Mouse (Mus musculus): Measurements from ENCODE around the gene Lhx5. TPM values are rescaled to one million over a fixed set of nuclear protein-coding genes. Genes with fewer than 3 reads are reported as not detected.
A peak's percentile ranks its signal among the peaks of the same experiment; 100 is the strongest.

Gene Lhx5
- total and polyA plus RNA-seq, 3 experiments, result not detected

- Histone ChIP-seq H3K27ac (no peak overlapping the region), H3K27me3 (ENCODE audit: control insufficient read depth, insufficient read depth, low read length) (no peaks in the 10 kb centered on the region; the same call in 1 of the 2 replicates), H3K79me2 (replicated peaks; ENCODE audit: control insufficient read depth, insufficient read depth, low read length) (no peaks in the 10 kb centered on the region), H3K4me3 (no peak overlapping the region), H3K4me1 (ENCODE audit: control insufficient read depth, insufficient read depth, low read length) (no peaks in the 10 kb centered on the region), H3K9ac (ENCODE audit: low read depth, low read length) (no peak overlapping the region), H3K36me3 (ENCODE audit: control insufficient read depth, insufficient read depth, low read length) (no peaks in the 10 kb centered on the region)
- no peak for TF ChIP-seq CTCF (IDR thresholded peaks at IDR 0.05)
- TF ChIP-seq POLR2A (IDR thresholded peaks at IDR 0.05; ENCODE audit: insufficient read depth, low read depth, low read length), result no peak
- no peak for TF ChIP-seq EP300 (IDR thresholded peaks at IDR 0.05; ENCODE audit: insufficient read depth, low read depth, low read length)
- intact Hi-C loops (cut with DNase I), result no loop called here
- DNase-seq, result no peak
- WGBS, result 70% methylated on average over 14 of the region's 14 CpGs
These were observed 23.3 kb downstream of the Lhx5 start for GRCm38 (mm10) chr5:120454756-120455337.

GRCm38 (mm10) chr5:120456253-120456652 is 24.8 kb downstream of the Lhx5 start:
- intact Hi-C loops (cut with DNase I), result no loop called here
- H3K27me3 ChIP-seq (ENCODE audit: control insufficient read depth, insufficient read depth, low read length), result no peaks in the 10 kb centered on the region; the same call in 1 of the 2 replicates
- H3K4me3 ChIP-seq, result no peak overlapping the region
- H3K27ac ChIP-seq, result no peak overlapping the region
- no peaks in the 10 kb centered on the region for H3K4me1 ChIP-seq (ENCODE audit: control insufficient read depth, insufficient read depth, low read length)
- TF ChIP-seq EP300 (IDR thresholded peaks at IDR 0.05; ENCODE audit: insufficient read depth, low read depth, low read length), result no peak
- TF ChIP-seq CTCF (IDR thresholded peaks at IDR 0.05), result no peak
- TF ChIP-seq POLR2A (IDR thresholded peaks at IDR 0.05; ENCODE audit: insufficient read depth, low read depth, low read length), result no peak
- DNase-seq, result no peak
- 9% methylated on average over 1 of the region's 1 CpGs for WGBS
- H3K36me3 ChIP-seq (ENCODE audit: control insufficient read depth, insufficient read depth, low read length), result no peaks in the 10 kb centered on the region
- no peaks in the 10 kb centered on the region for H3K79me2 ChIP-seq (replicated peaks; ENCODE audit: control insufficient read depth, insufficient read depth, low read length)
- H3K9ac ChIP-seq (ENCODE audit: low read depth, low read length), result no peak overlapping the region

- WGBS, result 59% methylated on average over 7 of the region's 7 CpGs
- intact Hi-C loops (cut with DNase I), result no loop called here
- Histone ChIP-seq H3K27me3 (ENCODE audit: control insufficient read depth, insufficient read depth, low read length) (no peaks in the 10 kb centered on the region; the same call in 1 of the 2 replicates), H3K36me3 (ENCODE audit: control insufficient read depth, insufficient read depth, low read length) (no peaks in the 10 kb centered on the region), H3K4me3 (no peak overlapping the region), H3K79me2 (replicated peaks; ENCODE audit: control insufficient read depth, insufficient read depth, low read length) (no peaks in the 10 kb centered on the region), H3K27ac (no peak overlapping the region), H3K9ac (ENCODE audit: low read depth, low read length) (no peak overlapping the region), H3K4me1 (ENCODE audit: control insufficient read depth, insufficient read depth, low read length) (no peaks in the 10 kb centered on the region)
- TF ChIP-seq EP300 (IDR thresholded peaks at IDR 0.05; ENCODE audit: insufficient read depth, low read depth, low read length) (no peak), POLR2A (IDR thresholded peaks at IDR 0.05; ENCODE audit: insufficient read depth, low read depth, low read length) (no peak), CTCF (IDR thresholded peaks at IDR 0.05) (no peak)
- no peak for DNase-seq
These were observed 25.5 kb downstream of the Lhx5 start for GRCm38 (mm10) chr5:120456841-120457554.

GRCm38 (mm10) chr5:120457628-120458027 is 26.1 kb downstream of the Lhx5 start:
- H3K27ac ChIP-seq, result no peak overlapping the region
- H3K9ac ChIP-seq (ENCODE audit: low read depth, low read length), result no peak overlapping the region
- no peak for TF ChIP-seq EP300 (IDR thresholded peaks at IDR 0.05; ENCODE audit: insufficient read depth, low read depth, low read length)
- peak; percentile 62 for TF ChIP-seq CTCF (IDR thresholded peaks at IDR 0.05)
- no peak for TF ChIP-seq POLR2A (IDR thresholded peaks at IDR 0.05; ENCODE audit: insufficient read depth, low read depth, low read length)
- peak in 1 of 2 experiments; percentile 39 for DNase-seq
- no peaks in the 10 kb centered on the region for H3K4me1 ChIP-seq (ENCODE audit: control insufficient read depth, insufficient read depth, low read length)
- no peaks in the 10 kb centered on the region; the same call in 1 of the 2 replicates for H3K27me3 ChIP-seq (ENCODE audit: control insufficient read depth, insufficient read depth, low read length)
- no peaks in the 10 kb centered on the region for H3K36me3 ChIP-seq (ENCODE audit: control insufficient read depth, insufficient read depth, low read length)
- H3K4me3 ChIP-seq, result no peak overlapping the region
- 9% methylated on average over 9 of the region's 9 CpGs for WGBS
- no peaks in the 10 kb centered on the region for H3K79me2 ChIP-seq (replicated peaks; ENCODE audit: control insufficient read depth, insufficient read depth, low read length)
- intact Hi-C loops (cut with DNase I), result no loop called here

- Histone ChIP-seq H3K27ac (no peak overlapping the region), H3K4me3 (no peak overlapping the region), H3K9ac (ENCODE audit: low read depth, low read length) (no peak overlapping the region), H3K4me1 (ENCODE audit: control insufficient read depth, insufficient read depth, low read length) (no peaks in the 10 kb centered on the region), H3K79me2 (replicated peaks; ENCODE audit: control insufficient read depth, insufficient read depth, low read length) (no peaks in the 10 kb centered on the region), H3K27me3 (ENCODE audit: control insufficient read depth, insufficient read depth, low read length) (no peaks in the 10 kb centered on the region; the same call in 1 of the 2 replicates), H3K36me3 (ENCODE audit: control insufficient read depth, insufficient read depth, low read length) (no peaks in the 10 kb centered on the region)
- intact Hi-C loops (cut with DNase I), result no loop called here
- no peak for DNase-seq
- WGBS, result 71% methylated on average over 10 of the region's 10 CpGs
- no peak for TF ChIP-seq POLR2A (IDR thresholded peaks at IDR 0.05; ENCODE audit: insufficient read depth, low read depth, low read length)
- no peak for TF ChIP-seq CTCF (IDR thresholded peaks at IDR 0.05)
- no peak for TF ChIP-seq EP300 (IDR thresholded peaks at IDR 0.05; ENCODE audit: insufficient read depth, low read depth, low read length)
These were observed 27.6 kb downstream of the Lhx5 start for GRCm38 (mm10) chr5:120459133-120459532.

GRCm38 (mm10) chr5:120461902-120462301 is 30.4 kb downstream of the Lhx5 start:
- DNase-seq, result no peak
- TF ChIP-seq CTCF (IDR thresholded peaks at IDR 0.05) (no peak), EP300 (IDR thresholded peaks at IDR 0.05; ENCODE audit: insufficient read depth, low read depth, low read length) (no peak), POLR2A (IDR thresholded peaks at IDR 0.05; ENCODE audit: insufficient read depth, low read depth, low read length) (no peak)
- Histone ChIP-seq H3K36me3 (ENCODE audit: control insufficient read depth, insufficient read depth, low read length) (no peaks in the 10 kb centered on the region), H3K4me3 (no peak overlapping the region), H3K9ac (ENCODE audit: low read depth, low read length) (no peak overlapping the region), H3K27ac (no peak overlapping the region), H3K79me2 (replicated peaks; ENCODE audit: control insufficient read depth, insufficient read depth, low read length) (no peaks in the 10 kb centered on the region), H3K27me3 (ENCODE audit: control insufficient read depth, insufficient read depth, low read length) (no peaks in the 10 kb centered on the region), H3K4me1 (ENCODE audit: control insufficient read depth, insufficient read depth, low read length) (no peaks in the 10 kb centered on the region)
- intact Hi-C loops (cut with DNase I), result no loop called here
- WGBS, result 74% methylated on average over 15 of the region's 15 CpGs

Measured in heart, adult 2 months (tissue).